Mouse (Mus musculus): ENCODE results near the gene Tex30.
"Not testable (repeated sequence)": the region's sequence is repeated elsewhere in the genome, so short reads cannot be mapped to it uniquely, and the experiment has no call there.

Gene Tex30

DNA sequence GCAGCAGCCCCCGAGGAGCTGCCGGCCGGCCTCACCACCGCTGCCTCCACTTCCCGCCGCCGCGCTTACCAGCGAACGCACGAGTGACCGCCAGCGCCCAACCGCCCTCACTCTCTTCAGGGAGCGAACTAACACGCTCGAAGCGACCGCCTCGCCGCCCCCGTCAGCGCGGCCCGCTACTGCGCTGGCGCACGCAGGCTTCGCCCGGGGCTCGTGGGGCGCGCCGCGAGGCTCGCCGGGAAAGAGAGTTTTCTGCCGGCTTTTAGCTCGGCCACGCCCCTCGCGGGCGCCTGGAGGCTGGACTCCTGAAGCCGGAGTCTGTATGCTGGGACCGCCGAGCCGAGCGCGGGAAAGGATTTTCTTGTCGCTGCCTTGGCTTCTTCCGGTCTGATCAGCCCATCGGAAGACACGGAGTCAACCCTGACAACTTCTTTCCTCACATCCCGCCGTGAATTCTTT lies at the start of gene Tex30:
Tex30 (minus strand) TSS at position 183 of the 459 bp plus-strand sequence.
- DNase-seq, result peak; percentile 93

DNA sequence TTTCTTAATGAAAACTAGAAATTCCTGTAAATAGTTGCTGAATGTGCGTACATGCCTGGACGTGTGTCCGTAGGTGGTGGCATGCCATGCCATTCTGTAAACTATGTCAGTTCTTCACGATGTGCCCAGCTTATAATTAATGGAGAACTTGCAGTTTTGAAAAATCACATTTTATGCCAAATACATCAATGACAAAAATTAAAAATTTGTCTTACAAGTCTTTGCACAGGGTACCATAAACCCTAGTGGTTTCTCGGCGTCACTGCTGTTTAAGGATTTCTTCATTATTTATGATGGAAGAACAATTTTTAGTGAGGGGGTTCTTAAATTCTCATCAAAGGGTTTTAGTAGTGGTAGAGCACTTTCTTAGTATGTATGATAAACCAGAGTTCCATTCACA lies 46.5 kb upstream of the Tex30 start:
- no peak for DNase-seq

DNA sequence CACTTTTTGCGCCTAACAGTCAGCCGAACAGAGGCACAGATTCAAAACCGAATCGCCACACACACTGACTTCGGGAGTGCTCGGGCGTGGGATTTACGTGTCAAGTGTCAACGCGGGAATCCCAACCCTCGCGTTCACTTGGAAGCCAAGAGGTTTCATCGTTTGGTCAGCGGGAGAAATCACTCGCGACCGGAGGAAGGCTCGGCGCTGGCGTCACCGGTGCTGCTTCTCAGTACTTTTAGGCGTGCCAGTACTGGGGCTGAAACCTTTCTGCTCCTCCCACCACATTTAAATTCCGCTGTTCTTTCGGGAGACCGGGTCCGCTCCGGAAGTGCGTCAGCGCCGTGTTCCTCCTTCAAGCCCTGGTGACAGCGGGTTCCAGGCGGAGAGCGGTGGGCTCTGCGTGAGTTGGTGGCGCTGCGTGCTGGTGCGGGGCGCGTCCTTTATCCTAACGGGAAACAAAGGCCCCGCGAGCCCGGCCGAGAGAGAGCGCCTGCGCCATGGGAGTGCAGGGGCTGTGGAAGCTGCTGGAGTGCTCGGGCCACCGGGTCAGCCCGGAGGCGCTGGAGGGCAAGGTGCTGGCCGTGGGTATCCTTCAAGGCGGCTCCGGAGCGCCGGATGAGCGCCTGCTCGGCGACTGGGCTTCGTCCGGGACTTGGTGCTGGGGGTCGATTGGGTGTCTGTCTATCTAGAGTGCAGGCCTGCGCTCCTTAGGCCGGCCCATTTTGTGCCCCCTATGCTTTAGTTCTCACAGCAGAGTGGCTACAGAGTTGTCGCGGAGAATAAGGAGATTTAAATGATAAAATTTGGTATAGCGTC lies 45.5 kb upstream of the Tex30 start, which contains the start of gene Ercc5:
Ercc5 (plus strand) TSS at position 182 of the 819 bp plus-strand sequence.
- DNase-seq, result peak; percentile 83

GRCm38 (mm10) chr1:44142747-44143146 lies 40.5 kb upstream of the Tex30 start:
- DNase-seq, result no peak

DNA sequence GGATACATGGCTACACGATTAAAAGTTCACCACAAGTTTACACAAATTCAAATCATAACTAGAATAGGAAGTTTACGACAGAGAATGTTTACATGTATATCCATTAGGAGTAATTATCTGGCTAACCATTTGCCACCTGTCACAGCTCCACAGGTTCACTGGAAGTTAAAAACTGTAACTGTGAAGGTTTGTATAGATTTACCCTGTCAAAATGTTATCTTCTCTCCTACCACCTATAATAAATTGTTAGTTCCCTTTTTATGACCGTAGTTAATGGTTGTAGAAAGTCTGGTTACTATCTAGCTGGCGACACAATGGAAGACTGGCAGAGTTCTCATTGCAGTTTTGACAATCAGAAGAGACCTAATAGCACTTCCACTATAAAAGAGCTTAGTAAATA lies 38.0 kb upstream of the Tex30 start:
- no peak for DNase-seq

DNA sequence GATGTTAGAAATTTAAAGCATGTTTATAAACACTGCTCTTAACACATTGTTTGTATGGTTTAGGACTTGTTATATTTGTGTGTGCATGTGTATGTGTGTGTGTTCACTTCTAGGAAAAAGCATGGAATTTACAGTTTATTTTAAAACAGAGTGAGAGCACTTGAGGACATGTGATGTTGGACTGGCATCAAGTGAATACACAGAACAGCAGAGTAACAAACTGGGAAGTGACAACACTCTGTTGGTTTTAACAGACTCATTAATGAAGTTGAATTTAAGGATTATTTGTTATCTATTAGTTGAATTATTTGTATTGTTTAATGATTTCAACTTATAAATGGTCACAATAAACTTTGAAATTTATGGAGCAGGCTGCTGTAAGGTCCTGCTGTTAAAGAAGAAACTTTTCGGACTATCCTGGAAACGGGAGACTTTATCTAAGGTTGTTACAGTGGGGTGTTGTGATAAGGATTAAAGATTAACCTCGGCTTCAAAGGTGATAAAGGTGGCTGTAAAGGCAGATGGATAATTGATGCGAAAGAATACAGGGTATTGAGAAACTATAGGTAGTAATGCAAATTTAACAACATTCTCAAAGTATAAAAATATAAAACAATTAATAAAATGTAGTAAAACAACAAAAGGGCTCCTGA lies 27.8 kb upstream of the Tex30 start:
- no peak for DNase-seq

DNA sequence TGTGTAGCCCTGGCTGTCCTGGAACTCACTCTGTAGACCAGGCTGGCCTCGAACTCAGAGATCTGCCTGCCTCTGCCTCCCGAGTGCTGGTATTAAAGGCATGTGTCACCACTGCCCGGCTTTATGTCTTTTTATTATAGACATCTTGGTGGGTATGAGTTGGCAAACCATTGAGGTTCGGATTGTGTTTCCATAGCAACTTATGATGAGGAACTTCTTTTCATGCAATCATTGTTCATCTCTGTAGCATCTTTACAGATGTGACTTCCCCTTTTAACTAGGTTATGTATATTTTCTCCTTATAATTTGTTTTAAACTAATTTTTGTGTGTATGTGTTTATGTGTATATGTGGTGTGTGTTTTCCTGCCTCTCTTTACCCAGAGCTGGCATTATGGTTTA lies 23.3 kb upstream of the Tex30 start:
- no peak for DNase-seq

GRCm38 (mm10) chr1:44122256-44122655 lies 20.0 kb upstream of the Tex30 start:
- DNase-seq, result peak; percentile 36

GRCm38 (mm10) chr1:44120074-44120406 lies 17.8 kb upstream of the Tex30 start:
- DNase-seq, result no peak

- DNase-seq, result peak; percentile 82
These were observed 17.2 kb upstream of the Tex30 start for GRCm38 (mm10) chr1:44119201-44120073.

- DNase-seq, result peak; percentile 65
These were observed 16.2 kb upstream of the Tex30 start, which contains the start of the genes Kdelc1 and Bivm for GRCm38 (mm10) chr1:44118239-44119054. TSS of gene Kdelc1 (minus strand) at chr1:44118808. TSS of gene Bivm (plus strand) at chr1:44118957.

DNA sequence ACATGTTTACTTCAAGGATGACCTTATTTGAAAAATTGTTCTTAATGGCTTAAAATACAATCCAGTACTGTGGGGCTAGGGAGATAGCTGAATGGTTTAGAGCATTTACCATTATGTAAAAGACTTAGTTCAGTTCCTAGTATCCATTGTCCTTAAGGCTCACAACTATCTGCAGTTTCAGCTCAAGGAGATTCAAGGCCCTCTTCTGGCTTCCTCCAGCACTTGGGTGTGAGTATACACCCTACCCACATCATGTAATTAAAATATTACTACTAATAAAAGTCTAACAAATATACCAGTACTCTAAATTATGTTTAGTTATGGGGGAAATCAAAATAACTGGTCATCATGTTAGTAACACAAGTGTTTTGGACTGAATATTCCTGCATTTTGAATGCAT lies 15.3 kb upstream of the Tex30 start:
- DNase-seq, result no peak

- DNase-seq, result no peak
These were observed 698 bp upstream of the Tex30 start for GRCm38 (mm10) chr1:44102939-44103338.

GRCm38 (mm10) chr1:44101448-44102225 lies 604 bp downstream of the Tex30 start:
- DNase-seq, result peak; percentile 59

DNA sequence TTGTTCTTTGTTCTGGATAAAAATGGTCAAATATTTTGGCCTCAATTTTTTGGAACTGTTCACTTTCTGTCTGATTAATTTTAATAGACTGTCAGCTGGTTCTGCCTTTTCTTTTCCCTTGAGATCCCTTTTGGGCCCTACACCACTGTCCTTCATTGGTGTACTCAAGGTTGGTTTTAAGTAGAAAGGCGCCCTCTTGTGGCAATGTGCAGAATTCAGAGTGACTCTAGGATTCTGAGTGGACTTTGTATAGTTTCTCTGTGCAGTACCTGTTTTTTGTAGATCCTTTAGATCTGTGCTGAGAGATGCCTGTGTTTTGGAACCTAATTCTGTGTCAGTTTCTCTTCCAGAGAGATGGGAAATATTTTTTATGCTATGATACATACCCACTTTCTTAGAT lies 37.6 kb downstream of the Tex30 start:
- DNase-seq, result peak; percentile 63

GRCm38 (mm10) chr1:44063439-44063838 lies 38.8 kb downstream of the Tex30 start:
- no peak for DNase-seq

GRCm38 (mm10) chr1:44061836-44062235 lies 40.4 kb downstream of the Tex30 start, which contains the start of gene Gm8251:
TSS of gene Gm8251 (minus strand) at chr1:44061936.
- no peak for DNase-seq

- no peak for DNase-seq
These were observed 44.4 kb downstream of the Tex30 start for GRCm38 (mm10) chr1:44057805-44058204.

GRCm38 (mm10) chr1:44046556-44046955 lies 55.7 kb downstream of the Tex30 start:
- no peak for DNase-seq

DNA sequence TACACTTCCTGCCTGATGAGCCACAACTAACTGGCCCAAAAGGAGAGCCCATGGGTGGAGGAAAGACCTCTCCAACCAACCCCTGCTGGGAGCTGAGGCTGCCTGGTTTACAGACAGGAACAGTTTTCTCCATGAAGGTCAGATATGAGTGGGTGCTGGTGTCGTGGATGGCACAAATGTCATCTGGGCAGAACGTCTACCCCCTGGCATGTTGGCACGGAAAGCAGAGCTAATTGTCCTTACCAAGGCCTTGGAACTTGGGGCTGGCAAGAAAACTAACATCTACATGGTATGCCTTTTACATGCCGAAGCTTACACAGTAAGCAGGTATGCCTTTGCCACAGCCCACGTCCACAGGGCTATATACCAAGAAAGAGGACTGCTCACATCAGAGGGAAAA lies 56.6 kb downstream of the Tex30 start:
- not testable (repeated sequence) for DNase-seq

DNA sequence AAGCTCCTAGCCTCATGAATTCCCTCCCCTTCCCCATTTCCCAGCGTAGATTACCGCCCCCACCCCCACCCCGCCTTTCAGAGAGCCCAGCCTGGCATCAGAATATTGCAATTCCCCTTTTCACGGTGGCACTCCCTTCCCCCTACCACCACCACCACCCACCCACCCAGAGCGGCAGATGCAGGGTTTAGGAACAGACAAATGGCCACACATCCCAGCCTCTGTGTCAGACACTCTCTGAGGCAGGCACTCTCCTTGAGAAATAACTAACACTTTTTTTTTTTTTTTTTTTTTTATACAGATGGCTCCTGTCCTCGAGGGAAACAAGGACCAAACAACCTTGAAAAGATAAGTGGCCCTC lies 59.7 kb downstream of the Tex30 start:
- DNase-seq, result no peak

Measured in thymus, postnatal 25 days (tissue).